Mouse (Mus musculus): ENCODE data around the gene Crim1. TPM values are rescaled to one million over a fixed set of nuclear protein-coding genes. Genes with fewer than 3 reads are reported as not detected.

The Crim1 gene
- total and polyA plus RNA-seq, 2 experiments from 2014 or later, result 14.1 to 88.9 TPM

DNA sequence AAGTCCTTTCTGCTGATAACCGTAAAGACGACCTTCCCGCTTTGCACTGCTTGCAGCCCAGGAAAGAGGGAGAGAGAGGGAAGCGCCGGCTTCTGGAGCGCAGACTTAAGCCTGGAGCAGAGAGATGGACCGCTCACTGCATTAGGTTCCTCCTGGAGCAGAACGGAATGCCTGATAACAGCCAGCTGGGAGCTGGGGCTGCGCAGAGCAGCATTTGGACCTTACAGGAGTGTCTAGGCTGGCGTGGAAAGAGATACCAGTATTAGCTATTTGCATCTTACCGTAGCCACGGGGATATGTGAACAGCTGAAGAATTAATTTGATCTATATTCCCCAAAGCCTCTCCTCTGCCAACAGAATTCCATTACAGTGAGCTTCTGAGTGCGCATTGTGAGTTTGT, 32.7 kb downstream of the Crim1 start:
- TF ChIP-seq CTCF (IDR thresholded peaks at IDR 0.05; ENCODE audit: low read depth), result no peak
- no peaks in the 10 kb centered on the region for H3K9me3 ChIP-seq (ENCODE audit: low read length)
- 75% methylated on average over 13 of the region's 13 CpGs for WGBS
- no peaks in the 10 kb centered on the region for H3K36me3 ChIP-seq (ENCODE audit: insufficient read depth)
- H3K4me3 ChIP-seq (ENCODE audit: low read depth, low read length), result no peak overlapping the region
- no peak for DNase-seq
- H3K4me1 ChIP-seq (ENCODE audit: insufficient read depth), result no peaks in the 10 kb centered on the region
- H3K27me3 ChIP-seq (ENCODE audit: insufficient read depth, low read length), result no peaks in the 10 kb centered on the region
- peak overlapping the region; percentile 15; the same call in 1 of the 2 replicates for H3K27ac ChIP-seq (ENCODE audit: low read depth, low read length)
- H3K4me2 ChIP-seq (ENCODE audit: low read depth), result no peak overlapping the region
- H3K9ac ChIP-seq, result no peak overlapping the region
- ATAC-seq, result no peak

DNA sequence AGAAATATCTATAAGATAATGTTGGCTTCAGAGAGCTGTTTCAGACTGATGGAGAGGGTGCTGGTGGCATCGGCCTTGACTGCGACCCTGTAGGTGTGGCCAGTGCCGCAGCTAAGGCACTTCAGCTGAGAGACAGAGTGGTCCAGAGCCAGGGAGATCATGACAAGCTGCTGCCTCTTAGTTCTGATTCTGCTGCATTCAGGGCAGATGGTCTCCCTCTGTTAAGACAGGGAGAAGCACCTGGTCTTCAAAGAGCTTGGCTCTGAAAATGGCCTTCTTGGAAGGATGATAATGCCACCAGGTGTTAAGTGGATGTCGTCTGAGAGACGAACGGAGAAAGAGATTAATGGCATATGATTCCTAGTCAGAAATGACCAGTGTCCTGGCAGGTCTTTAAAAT, 33.8 kb downstream of the Crim1 start:
- no peak for ATAC-seq
- Histone ChIP-seq H3K9me3 (ENCODE audit: low read length) (no peaks in the 10 kb centered on the region), H3K4me2 (ENCODE audit: low read depth) (no peak overlapping the region), H3K4me3 (ENCODE audit: low read depth, low read length) (no peak overlapping the region), H3K36me3 (ENCODE audit: insufficient read depth) (no peaks in the 10 kb centered on the region), H3K9ac (no peak overlapping the region), H3K27ac (ENCODE audit: low read depth, low read length) (no peak overlapping the region), H3K4me1 (ENCODE audit: insufficient read depth) (no peaks in the 10 kb centered on the region), H3K27me3 (ENCODE audit: insufficient read depth, low read length) (no peaks in the 10 kb centered on the region)
- no peak for DNase-seq
- no peak for TF ChIP-seq CTCF (IDR thresholded peaks at IDR 0.05; ENCODE audit: low read depth)
- 63% methylated on average over 6 of the region's 6 CpGs for WGBS

DNA sequence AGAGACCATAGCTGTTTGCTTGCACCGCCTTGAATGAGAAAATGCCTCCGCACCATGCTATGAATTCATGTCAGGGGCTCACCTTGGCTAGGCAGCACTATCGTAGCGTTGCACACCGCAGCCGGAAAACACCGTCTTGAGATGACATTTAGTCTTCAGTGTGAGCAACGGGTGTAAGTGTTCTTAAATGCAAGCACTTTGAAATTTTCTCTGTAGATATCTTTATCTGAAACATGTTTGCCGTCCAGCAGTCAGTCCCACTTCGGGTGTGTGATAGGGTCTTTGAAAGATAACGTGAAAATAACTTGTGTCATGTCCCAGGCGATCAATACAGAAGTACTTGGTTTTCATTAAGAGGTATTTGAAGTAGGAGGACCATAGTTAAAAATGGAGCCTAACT, 36.1 kb downstream of the Crim1 start:
- Histone ChIP-seq H3K27me3 (ENCODE audit: insufficient read depth, low read length) (no peaks in the 10 kb centered on the region), H3K9me3 (ENCODE audit: low read length) (no peaks in the 10 kb centered on the region), H3K36me3 (ENCODE audit: insufficient read depth) (no peaks in the 10 kb centered on the region), H3K27ac (ENCODE audit: low read depth, low read length) (no peak overlapping the region), H3K9ac (no peak overlapping the region), H3K4me2 (ENCODE audit: low read depth) (no peak overlapping the region), H3K4me1 (ENCODE audit: insufficient read depth) (no peaks in the 10 kb centered on the region), H3K4me3 (ENCODE audit: low read depth, low read length) (no peak overlapping the region)
- DNase-seq, result no peak
- no peak for TF ChIP-seq CTCF (IDR thresholded peaks at IDR 0.05; ENCODE audit: low read depth)
- 94% methylated on average over 12 of the region's 12 CpGs for WGBS
- no peak for ATAC-seq

DNA sequence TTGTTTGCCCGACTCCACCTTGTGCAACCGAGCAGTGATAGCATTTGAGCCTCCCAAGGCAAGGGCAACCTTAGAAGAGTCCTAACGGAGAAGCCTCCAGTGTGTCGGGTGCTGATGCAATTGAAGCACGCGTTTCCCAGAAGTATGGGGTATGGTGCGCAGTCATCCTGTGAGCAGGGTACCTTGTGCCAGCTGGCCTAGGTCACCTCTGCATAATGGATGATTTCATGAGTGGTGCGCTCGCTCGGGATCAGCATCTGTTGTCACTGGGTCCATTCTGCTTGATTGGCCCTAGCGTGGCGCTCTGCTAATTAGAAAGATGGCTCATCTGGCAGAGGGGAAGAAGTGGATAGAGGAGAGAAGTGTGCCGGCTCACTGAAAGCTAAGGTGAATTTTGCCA, 37.9 kb downstream of the Crim1 start:
- H3K36me3 ChIP-seq (ENCODE audit: insufficient read depth), result no peaks in the 10 kb centered on the region
- TF ChIP-seq CTCF (IDR thresholded peaks at IDR 0.05; ENCODE audit: low read depth), result no peak
- H3K9me3 ChIP-seq (ENCODE audit: low read length), result no peaks in the 10 kb centered on the region
- WGBS, result 57% methylated on average over 13 of the region's 13 CpGs
- no peak overlapping the region for H3K27ac ChIP-seq (ENCODE audit: low read depth, low read length)
- no peak overlapping the region for H3K4me3 ChIP-seq (ENCODE audit: low read depth, low read length)
- peak; percentile 85 for ATAC-seq
- DNase-seq, result peak; percentile 29
- no peaks in the 10 kb centered on the region for H3K27me3 ChIP-seq (ENCODE audit: insufficient read depth, low read length)
- no peak overlapping the region for H3K4me2 ChIP-seq (ENCODE audit: low read depth)
- no peak overlapping the region for H3K9ac ChIP-seq
- no peaks in the 10 kb centered on the region for H3K4me1 ChIP-seq (ENCODE audit: insufficient read depth)

DNA sequence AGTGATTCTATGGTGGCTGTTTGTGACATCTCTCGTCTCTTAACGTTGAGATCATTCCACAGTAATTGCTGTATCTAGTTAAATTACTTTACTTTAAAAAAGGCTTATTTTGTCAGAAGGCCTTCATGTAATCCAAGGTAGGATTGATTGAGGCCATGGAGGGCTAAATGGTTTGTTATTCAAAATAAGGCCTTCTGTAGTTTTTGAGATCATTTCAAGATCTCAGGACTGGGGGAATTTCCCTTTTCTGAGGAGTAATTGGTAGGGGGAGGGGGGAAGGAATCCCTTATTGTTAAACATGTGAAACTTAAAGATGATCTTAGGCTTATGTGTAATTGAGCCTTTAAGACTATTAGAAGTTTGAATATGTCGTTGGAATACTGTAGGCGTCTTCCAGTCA, 40.1 kb downstream of the Crim1 start:
- H3K36me3 ChIP-seq (ENCODE audit: insufficient read depth), result no peaks in the 10 kb centered on the region
- no peaks in the 10 kb centered on the region for H3K4me1 ChIP-seq (ENCODE audit: insufficient read depth)
- no peak for TF ChIP-seq CTCF (IDR thresholded peaks at IDR 0.05; ENCODE audit: low read depth)
- 79% methylated on average over 4 of the region's 4 CpGs for WGBS
- no peak overlapping the region for H3K4me3 ChIP-seq (ENCODE audit: low read depth, low read length)
- no peak overlapping the region for H3K9ac ChIP-seq
- no peaks in the 10 kb centered on the region for H3K27me3 ChIP-seq (ENCODE audit: insufficient read depth, low read length)
- no peak overlapping the region for H3K4me2 ChIP-seq (ENCODE audit: low read depth)
- ATAC-seq (no peak), DNase-seq (no peak)
- no peaks in the 10 kb centered on the region for H3K9me3 ChIP-seq (ENCODE audit: low read length)
- no peak overlapping the region for H3K27ac ChIP-seq (ENCODE audit: low read depth, low read length)

DNA sequence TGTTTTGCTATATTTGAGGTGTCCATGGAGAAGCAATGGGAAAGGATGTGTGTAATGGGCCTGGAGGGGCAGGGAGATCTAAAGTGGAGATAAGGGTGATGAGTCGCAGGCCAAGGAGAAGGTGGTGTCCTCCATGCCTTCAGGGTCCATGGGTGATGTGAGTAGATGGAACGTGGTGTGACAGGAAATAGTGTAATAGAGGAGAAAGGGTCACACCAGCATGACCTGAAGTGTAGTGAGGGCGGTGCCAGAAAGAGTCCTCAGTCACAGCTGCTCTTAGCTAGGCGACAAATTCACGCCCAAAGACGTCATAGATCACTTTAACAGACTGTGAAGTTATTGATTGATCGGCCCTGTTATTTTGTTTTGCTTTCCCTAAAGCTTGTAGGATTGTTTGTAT, 41.2 kb downstream of the Crim1 start:
- TF ChIP-seq CTCF (IDR thresholded peaks at IDR 0.05; ENCODE audit: low read depth), result no peak
- ATAC-seq (no peak), DNase-seq (no peak)
- H3K4me3 ChIP-seq (ENCODE audit: low read depth, low read length), result no peak overlapping the region
- no peak overlapping the region for H3K9ac ChIP-seq
- H3K27ac ChIP-seq (ENCODE audit: low read depth, low read length), result no peak overlapping the region
- 90% methylated on average over 7 of the region's 7 CpGs for WGBS
- H3K4me2 ChIP-seq (ENCODE audit: low read depth), result no peak overlapping the region
- no peaks in the 10 kb centered on the region for H3K36me3 ChIP-seq (ENCODE audit: insufficient read depth)
- no peaks in the 10 kb centered on the region for H3K9me3 ChIP-seq (ENCODE audit: low read length)
- no peaks in the 10 kb centered on the region for H3K4me1 ChIP-seq (ENCODE audit: insufficient read depth)
- H3K27me3 ChIP-seq (ENCODE audit: insufficient read depth, low read length), result no peaks in the 10 kb centered on the region

DNA sequence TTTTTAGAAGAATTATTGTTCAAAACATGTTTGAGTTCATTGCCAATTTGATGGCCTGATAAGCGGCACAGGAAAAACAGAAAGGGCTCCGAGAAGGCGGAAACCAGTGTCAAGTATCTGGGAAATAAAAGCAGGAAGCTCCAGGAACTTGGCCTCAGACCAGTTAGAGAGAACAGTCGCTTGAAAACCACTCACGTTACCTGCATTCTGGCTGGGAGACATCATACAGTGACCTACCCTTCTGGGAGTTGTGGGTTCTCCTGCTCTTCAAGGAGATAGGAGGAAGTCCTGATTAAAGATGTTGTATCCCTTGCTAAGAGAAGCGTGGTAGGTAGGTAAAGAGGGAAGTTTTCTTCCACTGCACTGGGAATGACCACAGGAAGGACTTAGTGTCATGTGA, 44.7 kb downstream of the Crim1 start:
- no peak for TF ChIP-seq CTCF (IDR thresholded peaks at IDR 0.05; ENCODE audit: low read depth)
- H3K4me1 ChIP-seq (ENCODE audit: insufficient read depth), result no peaks in the 10 kb centered on the region
- WGBS, result 74% methylated on average over 6 of the region's 6 CpGs

DNA sequence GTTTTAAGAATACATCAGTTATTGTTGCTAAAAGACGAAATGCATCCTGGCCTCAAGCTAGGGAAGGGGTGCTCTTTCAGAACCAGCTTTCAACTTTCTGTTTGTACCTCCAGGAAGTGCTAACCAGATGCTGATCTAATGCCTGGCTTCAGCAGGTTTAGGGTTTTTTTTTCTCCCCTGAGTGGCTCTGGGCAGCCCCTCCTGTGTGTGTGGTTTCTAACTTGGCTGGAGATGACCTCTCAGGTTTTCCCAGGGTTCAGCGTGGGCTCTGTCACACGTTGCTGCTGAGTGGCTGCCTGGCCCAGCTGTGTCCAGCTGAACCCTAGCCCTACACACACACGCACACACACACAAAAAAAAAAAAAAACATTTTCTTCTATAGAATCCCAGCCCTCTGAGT, 45.4 kb downstream of the Crim1 start:
- Histone ChIP-seq H3K27me3 (ENCODE audit: insufficient read depth, low read length) (no peaks in the 10 kb centered on the region), H3K9ac (no peak overlapping the region), H3K4me2 (ENCODE audit: low read depth) (no peak overlapping the region), H3K9me3 (ENCODE audit: low read length) (no peaks in the 10 kb centered on the region), H3K4me3 (ENCODE audit: low read depth, low read length) (no peak overlapping the region), H3K27ac (ENCODE audit: low read depth, low read length) (no peak overlapping the region), H3K36me3 (ENCODE audit: insufficient read depth) (no peaks in the 10 kb centered on the region), H3K4me1 (ENCODE audit: insufficient read depth) (no peaks in the 10 kb centered on the region)
- no peak for ATAC-seq
- TF ChIP-seq CTCF (IDR thresholded peaks at IDR 0.05; ENCODE audit: low read depth), result no peak
- WGBS, result 63% methylated on average over 4 of the region's 4 CpGs
- no peak for DNase-seq

More for the DNA sequence above, 44.7 kb downstream of the Crim1 start:
- Histone ChIP-seq H3K4me3 (ENCODE audit: low read depth, low read length) (no peak overlapping the region), H3K9ac (no peak overlapping the region), H3K27me3 (ENCODE audit: insufficient read depth, low read length) (no peaks in the 10 kb centered on the region), H3K27ac (ENCODE audit: low read depth, low read length) (no peak overlapping the region), H3K4me2 (ENCODE audit: low read depth) (no peak overlapping the region), H3K9me3 (ENCODE audit: low read length) (no peaks in the 10 kb centered on the region), H3K36me3 (ENCODE audit: insufficient read depth) (no peaks in the 10 kb centered on the region)
- no peak for DNase-seq
- no peak for ATAC-seq

Data from forebrain, postnatal 0 days (tissue).